Mouse (Mus musculus) heart, postnatal 0 days (tissue): ENCODE data around the gene Cd200. TPM values are rescaled to one million over a fixed set of nuclear protein-coding genes. Genes with fewer than 3 reads are reported as not detected.

ENCODE experiments used
- ATAC-seq: fragments of 200-750 bp; cut with Nextera tagmentation; 2 replicates; pipeline ENCODE4 v1.8.0; 2017; ENCODE audit warnings: low read depth, moderate number of reproducible peaks, moderate library complexity; ENCODE audit not compliant: insufficient read depth
- DNase-seq: peaks from one replicate; pipeline ENCODE4 v3.0.0-alpha.2; 2016; ENCODE audit warnings: low spot score
- H3K27ac ChIP-seq: fragments of 300-500 bp; sonication (generic); 2 replicates; pipeline ENCODE4 v1.5.1; 2014; ENCODE audit warnings: low read depth, mild to moderate bottlenecking
- H3K27me3 ChIP-seq: fragments of 300-500 bp; sonication (generic); 2 replicates; pipeline ENCODE4 v1.6.1; 2014; ENCODE audit warnings: low read length, mixed read lengths; ENCODE audit not compliant: control insufficient read depth, insufficient read depth
- H3K36me3 ChIP-seq: fragments of 300-500 bp; sonication (generic); replicated peaks from 2 replicates; pipeline ENCODE4 v1.6.1; 2014; ENCODE audit warnings: low read length, mixed read lengths; ENCODE audit not compliant: control insufficient read depth, insufficient read depth
- H3K4me1 ChIP-seq: fragments of 300-500 bp; sonication (generic); 2 replicates; pipeline ENCODE4 v1.6.1; 2014; ENCODE audit warnings: antibody characterized with exemption; ENCODE audit not compliant: control insufficient read depth, insufficient read depth
- H3K4me2 ChIP-seq: fragments of 300-500 bp; sonication (generic); 2 replicates; pipeline ENCODE4 v1.6.1; 2014; ENCODE audit warnings: low read depth, mild to moderate bottlenecking, low read length, moderate library complexity
- H3K4me3 ChIP-seq: fragments of 300-500 bp; sonication (generic); 2 replicates; pipeline ENCODE4 v1.5.1; 2014; ENCODE audit warnings: low read depth, low read length
- H3K9ac ChIP-seq: fragments of 300-500 bp; sonication (generic); replicated peaks from 2 replicates; pipeline ENCODE4 v1.6.1; 2014; ENCODE audit warnings: low read depth, low read length, mixed read lengths
- H3K9me3 ChIP-seq: fragments of 300-500 bp; sonication (generic); replicated peaks from 2 replicates; pipeline ENCODE4 v1.6.1; 2016; ENCODE audit warnings: low read length; ENCODE audit not compliant: control insufficient read depth
- CTCF ChIP-seq: IDR thresholded peaks from 2 replicates; pipeline ENCODE4 v1.5.1; 2016; ENCODE audit warnings: antibody characterized with exemption, control low read depth, low read depth
- EP300 ChIP-seq: IDR thresholded peaks from 2 replicates; pipeline ENCODE4 v1.6.1; 2016; ENCODE audit warnings: antibody characterized with exemption, low read depth
- WGBS: fragments of 180-500 bp; shearing (Covaris S2); extraction: QIAGEN DNeasy Blood & Tissue Kit; methylation state at CpG from one replicate; pipeline ENCODE4 v1.1.7; 2014; 5-methylcytosine and 5-hydroxymethylcytosine counted together
- polyA plus RNA-seq: library from polyadenylated mRNA; unstranded; fragments of >200 nt; fragmentation: Nextera tagmentation; extraction: Ambion mirVana; gene quantifications from 2 replicates; pipeline ENCODE4 v1.2.1, GENCODE M21; 2015
- total RNA-seq: library from RNA; depleted of rRNA; stranded (reverse); fragments of >200 nt; gene quantifications from 2 replicates; pipeline ENCODE4 v1.2.3, GENCODE M21; 2014; ENCODE audit warnings: low replicate concordance

The Cd200 gene
- total and polyA plus RNA-seq, 2 experiments from 2014 or later, result 31.0 to 67.7 TPM

DNA sequence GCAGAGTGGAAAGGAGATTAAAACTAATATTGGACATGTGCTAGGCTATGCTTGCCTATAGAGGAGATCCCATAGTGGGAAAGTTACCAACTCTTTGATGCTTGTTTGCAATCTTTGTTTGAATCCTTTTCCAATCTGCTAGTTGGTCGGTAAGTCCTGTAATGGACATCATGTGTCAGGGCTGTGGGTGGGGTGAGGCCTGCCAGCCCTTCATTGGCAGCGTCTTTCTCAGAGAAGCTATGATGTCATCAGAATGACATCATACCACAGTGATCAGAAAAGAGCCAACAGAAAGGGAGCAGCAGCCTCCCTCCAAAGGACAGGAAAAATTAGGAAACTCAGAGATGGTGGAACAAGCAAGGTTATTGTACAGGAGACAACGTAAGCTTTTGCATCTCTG is 9.4 kb downstream of the Cd200 start:
- Histone ChIP-seq H3K4me2 (no peak overlapping the region), H3K4me1 (peaks cover 3% of the 10 kb centered on the region; the same call in 1 of the 2 replicates), H3K4me3 (no peak overlapping the region), H3K36me3 (no peaks in the 10 kb centered on the region), H3K27ac (no peak overlapping the region), H3K9me3 (no peaks in the 10 kb centered on the region), H3K27me3 (no peaks in the 10 kb centered on the region), H3K9ac (no peak overlapping the region)
- WGBS, result 63% methylated on average over 3 of the region's 3 CpGs
- ATAC-seq (no peak), DNase-seq (no peak)
- TF ChIP-seq CTCF (no peak), EP300 (no peak)

DNA sequence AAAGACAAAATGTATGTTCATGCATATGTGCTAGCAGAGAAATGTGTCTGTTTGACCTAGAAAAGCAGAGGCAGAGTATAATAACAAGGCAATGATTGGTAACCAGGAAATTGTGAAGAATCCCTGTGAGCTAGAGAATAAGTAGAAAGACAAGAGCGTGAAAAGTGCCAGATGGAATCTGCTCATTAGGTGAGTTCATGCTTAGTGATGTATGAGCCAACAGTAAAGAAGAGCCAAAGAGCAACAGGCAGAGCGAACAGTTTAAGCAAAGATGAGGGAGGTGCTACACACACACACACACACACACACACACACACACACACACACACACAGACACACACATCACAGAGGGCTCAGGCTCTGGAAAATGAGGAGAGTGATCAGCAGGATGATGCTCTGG is 11.4 kb downstream of the Cd200 start:
- 0 out of 2 replicates have a peak, but pooled peaks cover 12% of the 10 kb centered on the region for H3K36me3 ChIP-seq
- H3K4me3 ChIP-seq, result no peak overlapping the region
- H3K27ac ChIP-seq, result no peak overlapping the region
- TF ChIP-seq EP300 (no peak), CTCF (no peak)
- ATAC-seq (no peak), DNase-seq (no peak)
- 86% methylated on average over 2 of the region's 2 CpGs for WGBS
- H3K4me1 ChIP-seq, result peaks cover 3% of the 10 kb centered on the region; the same call in 1 of the 2 replicates
- H3K9me3 ChIP-seq, result no peaks in the 10 kb centered on the region
- H3K27me3 ChIP-seq, result no peaks in the 10 kb centered on the region
- H3K9ac ChIP-seq, result no peak overlapping the region
- H3K4me2 ChIP-seq, result no peak overlapping the region

DNA sequence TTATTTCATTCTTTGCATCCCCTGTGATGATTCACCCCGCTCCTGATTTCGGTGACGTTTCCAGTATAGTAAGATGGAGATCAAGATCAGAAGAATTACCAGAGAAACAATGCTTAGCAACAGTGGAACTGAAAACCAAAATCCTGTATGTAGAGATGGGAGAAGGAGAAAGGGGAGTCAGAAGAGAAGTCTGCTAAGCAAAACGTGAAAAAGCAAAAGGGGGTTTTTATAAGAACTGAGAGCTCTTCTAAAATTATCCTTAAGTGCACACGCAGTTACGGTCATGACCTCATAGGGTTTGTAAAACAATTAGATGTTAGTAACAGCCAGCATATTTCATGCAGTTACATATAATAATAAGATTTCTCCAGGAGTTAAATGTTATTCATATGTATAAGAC is 16.6 kb downstream of the Cd200 start:
- Histone ChIP-seq H3K4me1 (no peaks in the 10 kb centered on the region), H3K4me3 (no peak overlapping the region), H3K9me3 (no peaks in the 10 kb centered on the region), H3K4me2 (no peak overlapping the region), H3K27me3 (no peaks in the 10 kb centered on the region), H3K9ac (no peak overlapping the region), H3K27ac (no peak overlapping the region), H3K36me3 (0 out of 2 replicates have a peak, but pooled peaks cover 12% of the 10 kb centered on the region)
- WGBS, result 79% methylated on average over 6 of the region's 6 CpGs
- ATAC-seq (no peak), DNase-seq (no peak)
- no peak for TF ChIP-seq EP300
- TF ChIP-seq CTCF, result no peak

DNA sequence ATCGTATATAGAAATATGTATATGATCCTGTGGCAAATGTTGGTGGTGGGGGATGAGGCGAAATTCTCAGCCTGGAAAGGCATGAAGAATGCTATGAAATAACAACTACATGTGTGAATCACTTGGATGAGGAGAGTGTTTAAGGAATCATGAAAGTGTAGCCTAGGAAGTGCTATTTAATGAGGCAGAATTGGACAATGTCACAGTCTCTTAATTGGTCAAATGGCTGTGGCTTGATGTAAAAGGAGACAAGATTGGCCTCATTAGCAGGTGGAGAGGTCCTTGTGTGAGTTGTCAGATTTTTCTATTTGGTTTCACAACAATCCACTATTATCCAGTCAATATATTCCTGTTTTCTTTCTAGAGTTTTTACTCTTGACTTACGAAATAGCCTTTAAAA is 17.2 kb downstream of the Cd200 start:
- H3K36me3 ChIP-seq, result 0 out of 2 replicates have a peak, but pooled peaks cover 12% of the 10 kb centered on the region
- no peak for ATAC-seq

DNA sequence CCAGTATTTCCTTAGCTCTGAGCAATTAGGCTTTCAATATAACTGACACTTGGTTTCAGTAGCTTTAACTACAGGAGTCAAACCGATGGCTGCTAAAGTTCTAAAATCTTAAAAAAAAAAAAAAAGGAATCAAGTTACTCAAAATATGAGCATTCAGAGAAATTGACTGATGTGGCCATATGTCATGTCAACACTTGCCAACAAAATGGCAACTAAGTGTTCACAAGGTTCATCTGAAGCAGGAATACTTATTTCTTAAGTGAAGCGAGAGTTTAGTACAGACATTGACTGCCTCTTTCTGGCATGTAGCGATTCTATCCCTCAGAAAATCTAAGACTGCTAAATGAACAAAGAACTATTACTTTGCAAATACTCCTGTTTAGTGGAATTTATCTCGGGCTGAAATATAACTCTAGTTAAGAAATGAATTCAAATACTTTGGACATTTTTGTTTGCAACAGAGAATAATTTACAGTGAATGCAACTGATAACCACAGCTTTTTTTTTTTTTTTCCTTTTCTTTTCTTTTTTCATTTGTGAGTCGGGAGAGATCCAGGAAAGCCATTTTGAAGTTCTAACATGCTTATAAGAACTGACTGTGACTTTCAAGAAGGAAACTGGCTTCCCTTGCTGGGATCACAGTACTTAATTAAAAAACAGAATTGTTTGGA is 18.4 kb downstream of the Cd200 start:
- DNase-seq (no peak), ATAC-seq (no peak)
- 0 out of 2 replicates have a peak, but pooled peaks cover 12% of the 10 kb centered on the region for H3K36me3 ChIP-seq
- H3K9ac ChIP-seq, result no peak overlapping the region
- no peaks in the 10 kb centered on the region for H3K27me3 ChIP-seq
- TF ChIP-seq CTCF, result no peak
- no peak for TF ChIP-seq EP300
- WGBS, result 71% methylated on average over 5 of the region's 5 CpGs
- no peak overlapping the region for H3K4me3 ChIP-seq
- H3K27ac ChIP-seq, result no peak overlapping the region
- no peaks in the 10 kb centered on the region for H3K9me3 ChIP-seq
- no peak overlapping the region for H3K4me2 ChIP-seq
- no peaks in the 10 kb centered on the region for H3K4me1 ChIP-seq

More for the DNA sequence above, 17.2 kb downstream of the Cd200 start:
- H3K4me2 ChIP-seq, result no peak overlapping the region
- H3K27ac ChIP-seq, result no peak overlapping the region
- TF ChIP-seq EP300 (no peak), CTCF (no peak)
- H3K4me1 ChIP-seq, result no peaks in the 10 kb centered on the region
- H3K9ac ChIP-seq, result no peak overlapping the region
- H3K9me3 ChIP-seq, result no peaks in the 10 kb centered on the region
- DNase-seq, result no peak
- no peak overlapping the region for H3K4me3 ChIP-seq
- WGBS, result 84% methylated on average over 3 of the region's 3 CpGs
- no peaks in the 10 kb centered on the region for H3K27me3 ChIP-seq

DNA sequence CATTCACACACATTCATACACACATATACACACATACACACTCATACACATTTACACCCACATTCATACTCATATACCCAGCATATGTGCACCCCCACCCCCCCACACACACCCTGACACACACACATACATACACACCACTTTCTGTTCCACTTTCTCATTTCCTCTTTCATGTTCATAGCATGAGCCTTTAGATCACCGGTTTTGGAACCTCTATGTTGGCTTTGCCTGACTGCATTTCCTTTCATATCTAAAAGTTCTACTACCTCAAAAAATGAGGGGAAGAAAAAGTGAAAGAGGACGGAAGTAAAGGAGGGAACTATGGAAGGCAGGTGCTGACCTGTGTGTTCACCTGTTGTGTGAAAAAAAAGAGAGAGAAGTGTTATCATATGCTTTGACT is 19.0 kb downstream of the Cd200 start:
- ATAC-seq (no peak), DNase-seq (no peak)
- Histone ChIP-seq H3K9me3 (no peaks in the 10 kb centered on the region), H3K4me2 (no peak overlapping the region), H3K27me3 (no peaks in the 10 kb centered on the region), H3K27ac (no peak overlapping the region), H3K36me3 (0 out of 2 replicates have a peak, but pooled peaks cover 12% of the 10 kb centered on the region), H3K4me3 (no peak overlapping the region), H3K9ac (no peak overlapping the region), H3K4me1 (no peaks in the 10 kb centered on the region)
- TF ChIP-seq CTCF (no peak), EP300 (no peak)
- WGBS, result 71% methylated on average over 2 of the region's 2 CpGs
